Mouse (Mus musculus): Measurements from ENCODE around the gene Ccser1. TPM values are rescaled to one million over a fixed set of nuclear protein-coding genes. Genes with fewer than 3 reads are reported as not detected.

The Ccser1 gene
- polyA plus RNA-seq, 1 experiment = 12.7 TPM

DNA sequence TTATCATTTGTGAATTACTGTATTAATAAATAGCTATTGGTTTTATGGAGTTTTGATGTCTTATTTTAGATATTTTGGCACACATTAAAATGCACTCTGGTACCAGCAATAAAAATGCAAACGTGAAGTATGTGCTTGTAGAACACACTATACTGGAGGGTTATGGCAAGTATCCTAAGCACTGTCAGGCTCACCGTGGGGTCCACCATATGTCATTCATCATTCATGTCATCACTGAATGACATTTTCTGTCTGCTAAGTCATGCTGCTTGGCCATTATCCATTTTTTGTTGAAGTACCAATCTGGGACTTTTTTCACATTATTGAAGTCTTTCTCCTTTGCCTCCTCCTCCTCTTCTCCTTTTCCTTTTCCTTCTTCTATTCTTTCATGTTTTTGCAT lies 925.3 kb downstream of the Ccser1 start:
- no peak overlapping the region for H3K27ac ChIP-seq (ENCODE audit: insufficient read depth, low read length)
- no peak for TF ChIP-seq POLR2A (IDR thresholded peaks at IDR 0.05; ENCODE audit: borderline replicate concordance, insufficient read depth, low read length)
- no peak for TF ChIP-seq CTCF (IDR thresholded peaks at IDR 0.05; ENCODE audit: borderline replicate concordance, insufficient read depth, low read depth, low read length)
- 15% methylated on average over 2 of the region's 2 CpGs for WGBS

DNA sequence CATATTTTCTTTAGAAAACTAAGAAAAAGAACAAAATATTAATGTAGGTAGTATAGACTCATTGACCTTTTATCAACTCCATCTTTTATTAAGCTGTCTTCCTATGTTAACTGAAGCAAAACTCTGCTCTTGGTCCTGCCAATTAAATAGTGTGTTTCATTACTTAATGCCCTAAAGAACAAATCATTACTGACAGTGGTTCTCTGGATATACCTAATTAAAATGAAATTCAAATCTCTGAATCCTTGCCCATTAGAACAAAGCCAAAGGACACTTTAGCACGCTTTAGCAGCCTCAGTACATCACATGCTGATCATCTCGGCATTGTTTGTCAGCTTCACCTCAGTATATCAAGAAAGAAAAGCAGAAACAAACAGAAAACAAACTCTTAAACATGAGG lies 952.4 kb downstream of the Ccser1 start:
- Histone ChIP-seq H3K4me1 (ENCODE audit: control insufficient read depth, insufficient read depth, low read length) (no peaks in the 10 kb centered on the region), H3K4me3 (replicated peaks; ENCODE audit: insufficient read depth, low read depth, low read length) (no peak overlapping the region), H3K27ac (ENCODE audit: insufficient read depth, low read length) (no peak overlapping the region), H3K27me3 (ENCODE audit: control insufficient read depth, insufficient read depth, low read length) (no peaks in the 10 kb centered on the region)
- no peak for DNase-seq
- WGBS = 71% methylated on average over 2 of the region's 2 CpGs
- no peak for TF ChIP-seq POLR2A (IDR thresholded peaks at IDR 0.05; ENCODE audit: borderline replicate concordance, insufficient read depth, low read length)
- no peak for TF ChIP-seq CTCF (IDR thresholded peaks at IDR 0.05; ENCODE audit: borderline replicate concordance, insufficient read depth, low read depth, low read length)

More for the DNA sequence above, 925.3 kb downstream of the Ccser1 start:
- Histone ChIP-seq H3K27me3 (ENCODE audit: control insufficient read depth, insufficient read depth, low read length) (no peaks in the 10 kb centered on the region), H3K4me3 (replicated peaks; ENCODE audit: insufficient read depth, low read depth, low read length) (no peak overlapping the region), H3K4me1 (ENCODE audit: control insufficient read depth, insufficient read depth, low read length) (no peaks in the 10 kb centered on the region)
- DNase-seq = no peak

DNA sequence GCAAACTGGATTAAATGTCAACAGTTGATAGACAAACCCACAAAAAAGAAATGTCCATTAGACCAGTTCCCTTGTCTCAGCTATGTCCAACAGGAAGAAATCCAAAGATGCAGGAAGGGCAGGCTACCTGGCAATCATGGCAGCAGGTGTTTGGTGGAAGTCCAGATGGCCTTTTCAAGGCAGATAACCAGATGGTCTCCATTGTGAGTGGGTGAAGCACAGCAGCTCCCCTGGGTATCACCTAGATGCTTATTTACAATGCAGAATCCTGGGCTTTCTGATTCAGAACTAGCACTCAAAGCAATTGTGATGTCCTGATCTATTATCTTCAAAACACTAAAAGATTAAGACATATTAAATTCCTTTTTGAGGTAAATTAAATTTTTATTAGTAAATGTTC lies 980.2 kb downstream of the Ccser1 start:
- Histone ChIP-seq H3K4me3 (replicated peaks; ENCODE audit: insufficient read depth, low read depth, low read length) (no peak overlapping the region), H3K27ac (ENCODE audit: insufficient read depth, low read length) (no peak overlapping the region), H3K27me3 (ENCODE audit: control insufficient read depth, insufficient read depth, low read length) (no peaks in the 10 kb centered on the region), H3K4me1 (ENCODE audit: control insufficient read depth, insufficient read depth, low read length) (peaks cover 2% of the 10 kb centered on the region; the same call in 1 of the 2 replicates)
- DNase-seq = peak; percentile 49 to 74
- no peak for TF ChIP-seq CTCF (IDR thresholded peaks at IDR 0.05; ENCODE audit: borderline replicate concordance, insufficient read depth, low read depth, low read length)
- TF ChIP-seq POLR2A (IDR thresholded peaks at IDR 0.05; ENCODE audit: borderline replicate concordance, insufficient read depth, low read length) = no peak

DNA sequence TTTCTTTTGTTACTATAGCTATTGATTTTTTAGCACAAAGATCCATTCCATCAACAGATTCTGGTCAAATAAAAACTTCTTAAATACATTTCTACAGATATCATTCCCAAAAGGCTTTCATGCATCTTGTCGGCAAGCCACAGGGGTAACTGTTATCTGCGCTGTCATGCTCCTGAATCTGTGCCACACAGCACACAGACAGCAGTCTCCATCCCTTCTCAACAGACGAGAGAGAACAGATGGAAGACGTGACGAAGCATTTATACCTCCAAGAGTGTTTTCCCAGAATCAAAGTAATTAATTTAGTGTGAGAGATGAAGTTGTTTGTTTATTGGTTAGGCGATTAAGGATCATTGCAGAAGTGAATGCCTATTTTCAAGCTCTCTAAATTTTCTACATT lies 982.5 kb downstream of the Ccser1 start:
- Histone ChIP-seq H3K27ac (ENCODE audit: insufficient read depth, low read length) (no peak overlapping the region), H3K27me3 (ENCODE audit: control insufficient read depth, insufficient read depth, low read length) (no peaks in the 10 kb centered on the region), H3K4me3 (replicated peaks; ENCODE audit: insufficient read depth, low read depth, low read length) (no peak overlapping the region), H3K4me1 (ENCODE audit: control insufficient read depth, insufficient read depth, low read length) (peaks cover 2% of the 10 kb centered on the region; the same call in 1 of the 2 replicates)
- 8% methylated on average over 6 of the region's 6 CpGs for WGBS
- DNase-seq = peak; percentile 20 to 56
- no peak for TF ChIP-seq CTCF (IDR thresholded peaks at IDR 0.05; ENCODE audit: borderline replicate concordance, insufficient read depth, low read depth, low read length)
- no peak for TF ChIP-seq POLR2A (IDR thresholded peaks at IDR 0.05; ENCODE audit: borderline replicate concordance, insufficient read depth, low read length)

DNA sequence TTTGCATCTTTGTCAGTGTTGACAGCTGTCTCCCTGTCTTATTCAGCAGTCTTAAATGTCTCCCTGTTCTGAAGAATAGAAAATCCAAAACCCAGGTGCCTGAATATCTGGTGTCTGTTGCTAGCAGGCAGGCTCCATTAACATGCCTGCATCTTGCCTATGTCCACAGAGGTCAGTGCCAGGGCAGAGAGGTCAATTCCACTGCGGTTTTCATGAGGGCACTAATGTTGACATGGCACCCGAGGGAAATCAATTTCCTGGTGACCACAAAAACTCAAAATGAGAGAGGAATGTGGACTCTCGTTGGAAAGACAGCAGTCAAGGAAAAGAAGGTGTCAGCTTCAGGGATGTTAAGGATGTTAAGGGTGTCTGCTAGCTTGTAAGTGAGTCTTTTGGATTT lies 983.7 kb downstream of the Ccser1 start:
- TF ChIP-seq CTCF (IDR thresholded peaks at IDR 0.05; ENCODE audit: borderline replicate concordance, insufficient read depth, low read depth, low read length) (no peak), POLR2A (IDR thresholded peaks at IDR 0.05; ENCODE audit: borderline replicate concordance, insufficient read depth, low read length) (no peak)
- 77% methylated on average over 3 of the region's 3 CpGs for WGBS
- DNase-seq = no peak
- no peaks in the 10 kb centered on the region for H3K27me3 ChIP-seq (ENCODE audit: control insufficient read depth, insufficient read depth, low read length)
- no peak overlapping the region for H3K27ac ChIP-seq (ENCODE audit: insufficient read depth, low read length)
- H3K4me1 ChIP-seq (ENCODE audit: control insufficient read depth, insufficient read depth, low read length) = peaks cover 2% of the 10 kb centered on the region; the same call in 1 of the 2 replicates
- H3K4me3 ChIP-seq (replicated peaks; ENCODE audit: insufficient read depth, low read depth, low read length) = no peak overlapping the region

DNA sequence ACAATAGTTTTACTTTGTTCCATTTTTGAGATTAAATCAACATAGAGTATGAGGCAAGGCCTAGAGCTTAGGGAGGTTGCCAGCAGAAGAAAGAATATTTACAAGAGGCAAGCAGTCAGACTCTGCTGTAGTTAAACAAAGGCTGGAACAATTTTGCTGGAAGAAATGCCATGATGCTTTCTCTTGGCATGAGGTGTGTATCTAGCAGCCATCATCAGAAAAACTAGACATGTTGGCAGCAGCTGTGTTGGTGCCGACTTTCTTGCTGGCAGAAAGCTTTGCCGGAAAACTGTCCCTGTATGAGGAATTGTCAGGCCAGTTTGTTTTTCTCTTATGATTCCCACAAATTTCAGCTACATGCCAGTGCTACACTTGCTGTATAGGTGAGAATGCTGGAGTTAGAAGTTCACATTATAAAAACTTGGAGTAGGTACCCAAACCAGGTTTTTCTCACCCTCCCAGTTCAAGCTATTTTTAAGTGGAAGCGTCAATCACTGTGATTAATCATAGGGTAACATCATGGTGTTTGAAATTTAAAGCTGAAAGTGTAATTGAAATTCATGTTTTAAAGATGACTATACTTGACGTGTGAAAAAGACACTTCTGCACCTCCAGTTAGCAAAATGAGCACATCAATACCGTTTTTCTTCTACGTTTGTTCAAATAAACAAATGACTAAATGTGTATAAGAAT lies 1016.5 kb downstream of the Ccser1 start:
- peaks cover 13% of the 10 kb centered on the region; the same call in 1 of the 2 replicates for H3K4me1 ChIP-seq (ENCODE audit: control insufficient read depth, insufficient read depth, low read length)
- H3K27me3 ChIP-seq (ENCODE audit: control insufficient read depth, insufficient read depth, low read length) = no peaks in the 10 kb centered on the region
- H3K4me3 ChIP-seq (replicated peaks; ENCODE audit: insufficient read depth, low read depth, low read length) = no peak overlapping the region
- WGBS = 65% methylated on average over 6 of the region's 6 CpGs
- H3K27ac ChIP-seq (ENCODE audit: insufficient read depth, low read length) = no peak overlapping the region
- TF ChIP-seq POLR2A (IDR thresholded peaks at IDR 0.05; ENCODE audit: borderline replicate concordance, insufficient read depth, low read length) (no peak), CTCF (IDR thresholded peaks at IDR 0.05; ENCODE audit: borderline replicate concordance, insufficient read depth, low read depth, low read length) (no peak)
- DNase-seq = peak in 1 of 2 experiments; percentile 51

DNA sequence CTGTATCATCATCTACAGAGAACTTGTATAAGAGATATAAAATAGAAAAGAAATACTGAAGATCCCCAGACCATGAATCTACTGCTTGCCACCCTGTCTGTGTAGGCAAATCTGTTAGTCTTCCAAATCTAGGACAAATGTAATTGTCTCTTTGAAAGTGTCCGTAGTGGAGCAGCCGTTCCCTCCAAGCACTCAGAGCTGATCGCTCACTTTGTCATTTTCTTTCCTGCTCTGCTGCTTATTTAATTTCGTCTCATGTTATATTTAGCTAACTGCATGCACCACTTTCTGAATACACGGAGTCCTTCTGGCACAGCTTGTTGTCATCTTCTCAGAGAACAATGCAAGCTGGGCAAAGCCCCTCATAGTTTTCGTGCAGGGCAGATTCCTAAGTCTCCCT lies 1018.6 kb downstream of the Ccser1 start:
- Histone ChIP-seq H3K4me1 (ENCODE audit: control insufficient read depth, insufficient read depth, low read length) (peaks cover 22% of the 10 kb centered on the region), H3K4me3 (replicated peaks; ENCODE audit: insufficient read depth, low read depth, low read length) (no peak overlapping the region), H3K27me3 (ENCODE audit: control insufficient read depth, insufficient read depth, low read length) (no peaks in the 10 kb centered on the region), H3K27ac (ENCODE audit: insufficient read depth, low read length) (no peak overlapping the region)
- peak in 1 of 2 experiments; percentile 26 for DNase-seq
- no peak for TF ChIP-seq POLR2A (IDR thresholded peaks at IDR 0.05; ENCODE audit: borderline replicate concordance, insufficient read depth, low read length)
- TF ChIP-seq CTCF (IDR thresholded peaks at IDR 0.05; ENCODE audit: borderline replicate concordance, insufficient read depth, low read depth, low read length) = no peak
- WGBS = 9% methylated on average over 6 of the region's 6 CpGs

DNA sequence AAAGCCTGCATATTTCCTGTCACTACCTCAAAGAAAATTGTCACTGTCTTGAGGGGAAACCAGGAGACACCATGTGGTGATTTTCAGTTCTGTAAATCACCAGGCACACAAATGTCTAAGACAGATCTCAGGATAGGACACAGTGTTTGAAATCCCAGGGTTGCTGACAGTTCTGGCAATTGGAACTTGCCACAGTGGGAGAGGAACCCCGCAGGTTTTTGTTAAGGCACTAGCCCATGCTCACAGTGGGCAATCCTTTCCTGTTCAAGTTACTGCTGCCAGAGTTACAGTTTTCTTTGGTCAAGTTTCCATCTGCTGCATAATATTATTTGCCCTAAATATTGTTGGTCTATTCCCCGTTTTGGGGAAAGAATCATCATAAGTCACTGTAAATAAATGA lies 1024.9 kb downstream of the Ccser1 start:
- Histone ChIP-seq H3K4me3 (replicated peaks; ENCODE audit: insufficient read depth, low read depth, low read length) (no peak overlapping the region), H3K27me3 (ENCODE audit: control insufficient read depth, insufficient read depth, low read length) (no peaks in the 10 kb centered on the region), H3K4me1 (ENCODE audit: control insufficient read depth, insufficient read depth, low read length) (peaks cover 13% of the 10 kb centered on the region), H3K27ac (ENCODE audit: insufficient read depth, low read length) (no peak overlapping the region)
- TF ChIP-seq POLR2A (IDR thresholded peaks at IDR 0.05; ENCODE audit: borderline replicate concordance, insufficient read depth, low read length) (no peak), CTCF (IDR thresholded peaks at IDR 0.05; ENCODE audit: borderline replicate concordance, insufficient read depth, low read depth, low read length) (no peak)
- WGBS = under 1% methylated on average over 2 of the region's 2 CpGs
- DNase-seq = peak; percentile 71 to 87

Measured in cerebellum, adult 2 months (tissue).